Mouse (Mus musculus) adrenal gland (tissue): ENCODE measurements around the gene Aloxe3.

Experiments used
- intact Hi-C: fragments of 180-260 bp; cut with DNase I; formaldehyde crosslinking; loops from one replicate; pipeline ENCODE4 v1.15.1; 2025

The Aloxe3 gene

DNA sequence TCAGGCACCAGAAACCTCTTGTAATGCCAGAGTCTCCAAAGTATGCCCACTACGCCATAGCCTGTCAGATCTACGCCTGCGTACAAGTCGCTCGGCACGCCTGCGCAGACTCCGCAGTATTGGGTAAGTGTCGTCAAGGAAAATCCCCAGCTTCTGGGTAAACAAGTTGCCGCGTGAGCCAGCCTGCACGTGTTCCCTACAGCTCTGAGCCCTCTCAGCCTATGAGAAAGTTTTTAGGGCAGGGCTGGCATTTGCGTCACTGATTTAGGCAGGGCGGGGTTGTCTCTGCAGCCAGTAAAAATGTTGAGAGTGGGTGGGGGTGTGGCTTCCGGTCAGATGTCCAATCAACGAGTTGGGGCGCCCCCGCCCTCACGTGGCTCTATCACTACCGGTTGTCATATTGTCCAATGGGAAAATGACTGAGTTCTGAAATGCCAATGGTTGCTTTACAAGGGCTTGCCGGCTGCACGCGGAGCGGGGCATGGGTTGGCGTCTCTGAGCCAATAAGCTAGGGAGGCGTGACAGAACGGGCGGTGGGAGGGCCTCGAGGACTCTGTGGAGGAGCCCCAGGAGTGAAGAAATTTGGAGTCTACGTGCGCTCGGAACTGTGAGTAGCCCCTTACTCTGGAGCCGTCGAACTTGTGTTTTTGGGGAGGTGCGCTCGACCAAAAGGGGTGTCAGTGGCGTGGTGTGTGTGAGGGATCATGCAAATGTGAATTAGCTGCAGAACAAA is 30.8 kb upstream of the Aloxe3 start, which contains the start of gene Per1:
Gene Per1, plus strand, starts transcription at position 521 of the 733 bp plus-strand sequence.
- intact Hi-C loops: loop anchor here (10.0 kb wide), 1 partner anchor 320 kb away; the partner anchor contains the start of gene Kdm6b

DNA sequence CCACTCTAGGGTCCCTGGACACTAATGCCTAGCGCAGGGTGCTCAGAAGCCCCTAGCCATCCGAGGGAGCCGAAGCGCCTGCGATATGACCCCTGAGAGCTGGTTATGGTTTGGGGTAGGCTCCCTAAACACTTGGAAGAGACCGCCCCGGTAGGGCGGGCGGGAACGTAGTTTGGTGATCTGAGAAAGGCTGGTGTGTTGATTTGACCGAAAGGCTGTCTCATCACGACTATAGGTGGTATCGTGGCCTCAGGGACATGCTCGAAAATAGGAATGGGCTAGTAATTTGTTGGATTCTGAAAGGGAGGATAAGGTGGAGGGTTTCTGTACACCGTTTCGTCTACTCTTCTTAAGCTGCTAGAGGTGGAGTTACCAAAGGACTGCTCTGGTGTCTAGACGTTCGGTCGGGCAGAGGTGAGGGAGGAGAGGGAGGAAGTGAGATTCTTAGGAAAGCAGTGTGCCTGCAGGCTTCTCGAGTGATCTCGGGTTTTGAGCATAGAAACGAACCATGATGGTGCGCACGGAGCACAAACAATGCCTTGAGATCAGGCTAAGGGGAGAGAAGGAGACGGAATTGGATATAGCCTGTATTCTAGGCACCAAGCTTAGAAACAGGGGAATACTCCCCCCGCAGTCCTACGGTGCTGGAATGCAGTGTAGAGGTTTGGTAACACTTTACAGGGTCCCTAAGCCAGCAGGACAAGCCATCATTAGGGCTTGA is 30.0 kb upstream of the Aloxe3 start:
- intact Hi-C loops: loop anchor here (10.0 kb wide), 1 partner anchor 319 kb away; the partner anchor contains the start of gene Kdm6b

DNA sequence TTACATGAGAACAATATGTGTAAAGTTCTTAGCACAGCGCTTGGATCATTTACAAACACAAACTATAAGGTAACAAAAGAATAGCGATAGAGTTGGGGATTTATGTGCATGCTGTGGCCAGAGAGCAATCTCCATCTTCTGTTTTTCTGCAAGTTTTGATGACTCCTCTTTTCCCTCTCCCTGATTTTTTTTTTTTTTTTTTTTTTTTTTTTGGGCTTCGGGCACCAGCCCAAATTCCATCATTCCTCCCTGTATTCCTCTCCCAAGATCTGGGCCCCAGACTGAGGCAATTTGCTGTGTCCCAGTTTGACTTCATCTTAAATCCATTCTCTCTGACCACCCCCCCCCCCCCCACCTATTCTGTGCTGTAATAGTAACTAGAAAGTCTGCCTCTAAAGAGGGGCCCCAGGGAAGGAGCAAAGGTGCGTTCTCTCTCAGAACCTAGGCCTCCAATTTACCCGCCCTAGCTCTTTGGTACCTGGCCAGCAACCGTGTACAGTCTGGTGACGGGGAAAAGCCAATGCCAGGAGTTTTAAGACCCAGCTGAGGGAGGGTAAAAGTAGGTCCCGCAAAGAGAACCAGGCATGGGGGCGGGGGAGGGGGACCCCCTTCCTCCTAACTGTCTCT is 29.2 kb upstream of the Aloxe3 start:
- intact Hi-C loops: loop anchor here (10.0 kb wide), 1 partner anchor 318 kb away; the partner anchor contains the start of gene Kdm6b

DNA sequence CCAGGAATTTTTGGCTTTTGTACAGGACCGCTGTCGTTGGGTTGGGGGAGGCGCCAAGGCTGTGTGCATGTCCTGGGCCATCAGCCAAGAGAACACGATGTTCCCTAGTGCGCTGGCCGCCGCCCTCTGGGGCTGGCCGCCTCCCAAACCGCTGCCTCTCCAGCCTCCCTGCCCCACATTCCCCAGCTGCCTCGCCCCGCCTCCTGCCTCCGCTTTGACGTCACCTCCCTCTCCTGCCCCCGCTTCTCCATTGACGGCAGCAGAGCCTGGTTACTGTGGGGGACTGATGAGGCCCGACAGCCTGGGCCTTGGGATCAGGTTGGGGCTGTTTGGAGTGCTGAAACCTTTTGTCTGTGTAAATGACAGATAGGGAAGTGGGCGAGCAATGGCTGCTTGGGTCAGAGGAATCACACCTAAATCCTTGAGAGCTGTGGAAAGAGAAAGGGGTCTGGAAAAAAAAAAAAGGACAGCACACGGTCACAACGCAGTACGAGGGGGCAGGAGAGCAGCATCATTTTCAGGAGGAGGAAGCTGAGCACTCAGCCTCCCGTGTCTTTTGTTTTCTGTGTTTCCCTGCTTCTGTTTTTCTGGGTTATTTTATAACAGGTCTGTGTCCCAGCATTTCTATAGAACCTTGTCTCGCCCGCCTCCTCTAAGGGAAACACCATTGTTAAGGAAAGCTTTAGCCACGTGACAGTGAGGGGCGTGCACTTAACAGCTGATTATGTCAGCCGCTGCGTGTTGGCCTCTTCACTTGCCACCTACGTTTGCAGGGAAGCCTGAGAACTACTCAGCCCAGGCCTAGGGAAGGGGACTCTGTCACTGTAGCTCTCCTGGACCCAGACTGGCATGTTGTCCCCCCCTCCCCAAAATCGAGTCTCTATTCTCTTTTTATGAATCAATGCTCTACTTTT is 28.5 kb upstream of the Aloxe3 start:
- intact Hi-C loops: loop anchor here (10.0 kb wide), 1 partner anchor 318 kb away; the partner anchor contains the start of gene Kdm6b

DNA sequence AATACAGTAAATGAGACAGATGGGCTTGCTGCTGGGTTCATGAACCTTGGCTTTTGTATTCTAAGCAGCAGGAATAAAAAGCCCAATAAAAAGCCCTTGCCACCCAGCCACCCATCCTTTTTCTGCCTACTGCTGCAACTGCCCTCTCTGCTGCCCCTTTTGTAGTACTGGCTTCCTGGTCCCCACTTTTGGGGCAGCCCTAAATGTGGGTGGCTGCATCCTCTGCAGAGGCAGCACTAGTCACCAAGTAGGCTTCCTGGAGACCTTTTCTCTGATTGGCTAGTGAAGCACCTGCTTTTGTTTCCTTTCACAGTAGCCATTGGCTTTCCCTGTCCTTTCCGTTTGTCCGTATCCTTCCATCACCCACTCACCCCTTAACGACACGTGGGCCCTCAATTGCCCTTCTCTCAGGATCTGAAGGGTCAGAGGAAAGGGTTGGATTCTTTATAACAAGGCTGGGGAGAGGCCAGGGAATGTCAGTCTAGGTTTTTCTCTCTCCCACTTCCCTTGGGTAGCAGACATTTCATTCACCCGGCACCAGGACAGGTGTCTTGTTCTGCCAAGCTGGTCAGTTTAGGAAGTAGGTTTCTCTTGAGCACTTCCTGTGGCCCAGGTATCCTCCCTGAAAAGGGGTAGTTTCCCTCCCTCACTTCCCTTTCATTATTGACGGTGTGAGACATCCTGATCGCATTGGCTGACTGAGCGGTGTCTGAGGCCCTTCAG is 27.5 kb upstream of the Aloxe3 start:
- intact Hi-C loops: loop anchor here (10.0 kb wide), 1 partner anchor 317 kb away; the partner anchor contains the start of gene Kdm6b

DNA sequence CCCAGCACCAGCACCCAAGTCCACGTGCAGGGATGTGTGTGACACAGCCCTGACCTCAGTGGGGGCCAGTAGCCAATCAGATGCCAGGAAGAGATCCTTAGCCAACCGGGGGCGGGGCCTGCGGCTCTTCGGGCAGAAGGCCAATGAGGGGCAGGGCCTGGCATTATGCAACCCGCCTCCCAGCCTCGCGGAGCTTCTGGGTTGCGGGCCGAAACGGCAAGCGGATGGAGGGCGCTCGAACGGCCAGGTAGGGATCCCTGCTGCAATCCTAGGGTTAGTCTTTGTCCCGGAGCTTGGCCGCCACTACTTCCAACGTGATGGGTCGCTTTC is 27.0 kb upstream of the Aloxe3 start:
- intact Hi-C loops: loop anchor here (10.0 kb wide), 1 partner anchor 316 kb away; the partner anchor contains the start of gene Kdm6b

DNA sequence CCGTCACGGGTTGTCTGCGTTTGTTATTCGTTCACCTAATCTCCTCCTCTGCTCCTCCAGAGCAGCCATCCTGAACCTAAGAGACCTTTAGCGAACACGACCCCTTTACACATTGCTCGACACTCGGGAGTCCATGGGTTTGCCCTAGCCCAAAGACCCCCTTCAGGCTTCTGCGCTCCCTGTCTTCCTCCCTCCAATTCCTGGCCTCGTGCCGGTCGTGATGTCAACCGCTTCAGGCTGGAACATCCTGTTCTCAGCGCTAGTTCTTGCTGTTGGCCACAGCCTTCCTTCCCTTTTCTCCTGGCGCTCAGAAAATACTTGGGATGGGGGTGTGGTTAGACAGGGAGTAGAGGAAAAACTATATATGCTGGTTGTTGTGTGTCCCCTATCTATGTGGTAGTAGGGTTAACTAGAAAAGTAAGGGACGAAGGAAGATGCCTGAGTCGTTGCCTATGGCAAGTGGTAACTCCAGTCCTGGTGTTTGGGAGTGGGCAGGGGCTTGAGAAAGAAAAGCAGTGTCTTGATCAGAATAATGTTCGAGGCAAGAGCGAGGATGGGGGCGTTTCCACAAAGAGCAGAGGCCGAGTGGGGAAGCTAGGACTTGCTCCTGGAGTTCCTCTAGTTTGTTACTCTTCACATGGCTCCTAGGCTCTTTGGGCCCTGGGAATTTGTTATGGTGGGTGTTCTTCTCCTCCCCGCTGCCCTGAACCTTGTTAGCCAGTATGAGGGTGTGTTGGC is 26.4 kb upstream of the Aloxe3 start:
- intact Hi-C loops: loop anchor here (10.0 kb wide), 1 partner anchor 315 kb away; the partner anchor contains the start of gene Kdm6b

DNA sequence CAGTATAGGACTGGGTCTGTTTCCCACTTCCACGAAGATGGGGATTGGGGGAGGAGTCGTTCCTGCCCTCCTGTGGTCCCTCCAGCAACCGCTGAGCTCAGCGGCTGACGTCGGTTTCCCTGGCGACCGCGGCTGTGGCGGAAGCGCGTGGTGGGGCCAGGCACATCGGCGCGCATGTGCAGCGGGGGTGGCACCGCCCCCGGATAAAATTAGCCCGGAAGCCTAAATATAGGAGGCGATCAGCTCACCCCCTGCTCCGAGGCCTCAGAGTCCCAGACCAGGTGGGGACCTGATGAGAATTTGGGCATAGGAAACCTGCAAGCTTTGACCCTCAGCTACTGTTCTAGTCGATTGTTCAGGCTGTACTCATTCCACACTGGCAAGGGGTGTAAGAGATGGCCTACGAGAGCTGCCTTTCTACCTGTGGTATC is 25.8 kb upstream of the Aloxe3 start:
- intact Hi-C loops: loop anchor here (10.0 kb wide), 1 partner anchor 315 kb away; the partner anchor contains the start of gene Kdm6b

DNA sequence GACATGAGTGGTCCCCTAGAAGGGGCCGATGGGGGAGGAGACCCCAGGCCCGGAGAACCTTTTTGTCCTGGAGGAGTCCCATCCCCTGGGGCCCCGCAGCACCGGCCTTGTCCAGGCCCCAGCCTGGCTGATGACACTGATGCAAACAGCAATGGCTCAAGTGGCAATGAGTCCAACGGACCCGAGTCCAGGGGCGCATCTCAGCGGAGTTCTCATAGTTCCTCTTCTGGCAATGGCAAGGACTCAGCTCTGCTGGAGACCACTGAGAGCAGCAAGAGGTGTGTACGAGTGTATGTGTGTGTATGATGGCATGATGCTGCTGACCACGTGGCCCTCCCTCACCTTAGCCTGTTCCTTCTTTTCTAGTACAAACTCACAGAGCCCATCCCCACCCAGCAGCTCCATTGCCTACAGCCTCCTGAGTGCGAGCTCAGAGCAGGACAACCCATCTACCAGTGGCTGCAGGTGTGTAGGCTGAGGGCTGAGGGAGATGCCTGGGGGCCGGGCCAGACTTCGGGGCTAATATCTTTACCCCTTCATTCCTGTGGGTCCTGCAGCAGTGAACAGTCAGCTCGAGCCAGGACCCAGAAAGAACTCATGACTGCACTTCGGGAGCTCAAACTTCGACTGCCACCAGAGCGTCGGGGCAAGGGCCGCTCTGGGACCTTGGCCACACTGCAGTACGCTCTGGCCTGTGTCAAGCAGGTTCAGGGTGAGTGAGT is 24.9 kb upstream of the Aloxe3 start:
- intact Hi-C loops: no loop called here

DNA sequence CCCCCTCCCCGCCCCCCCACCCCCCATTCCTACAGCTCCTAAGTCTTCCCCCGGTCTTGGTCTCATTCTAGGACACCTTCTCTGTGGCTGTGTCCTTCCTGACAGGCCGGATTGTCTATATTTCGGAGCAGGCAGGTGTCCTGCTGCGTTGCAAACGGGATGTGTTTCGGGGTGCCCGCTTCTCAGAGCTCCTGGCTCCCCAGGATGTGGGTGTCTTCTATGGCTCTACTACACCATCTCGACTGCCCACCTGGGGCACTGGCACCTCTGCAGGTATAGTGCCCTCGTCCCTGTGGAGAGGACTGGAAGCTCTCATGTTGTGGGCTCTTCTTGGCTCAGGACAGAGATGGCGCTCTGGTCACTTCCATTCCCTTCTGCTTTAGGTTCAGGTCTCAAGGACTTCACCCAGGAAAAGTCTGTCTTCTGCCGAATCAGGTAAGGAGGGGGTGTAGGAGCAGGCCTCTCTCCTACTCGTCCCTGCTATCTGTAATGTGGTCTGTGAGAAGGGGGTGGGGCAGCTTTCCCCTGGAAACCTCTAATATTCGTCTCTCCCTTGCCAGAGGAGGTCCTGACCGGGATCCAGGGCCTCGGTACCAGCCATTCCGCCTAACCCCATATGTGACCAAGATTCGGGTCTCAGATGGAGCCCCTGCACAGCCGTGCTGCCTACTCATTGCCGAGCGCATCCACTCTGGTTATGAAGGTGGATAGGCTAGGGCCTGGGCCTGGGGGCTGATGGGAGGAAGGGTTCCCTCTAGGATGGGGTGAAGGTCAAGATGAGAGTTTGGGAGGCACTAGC is 23.9 kb upstream of the Aloxe3 start:
- intact Hi-C loops: no loop called here

DNA sequence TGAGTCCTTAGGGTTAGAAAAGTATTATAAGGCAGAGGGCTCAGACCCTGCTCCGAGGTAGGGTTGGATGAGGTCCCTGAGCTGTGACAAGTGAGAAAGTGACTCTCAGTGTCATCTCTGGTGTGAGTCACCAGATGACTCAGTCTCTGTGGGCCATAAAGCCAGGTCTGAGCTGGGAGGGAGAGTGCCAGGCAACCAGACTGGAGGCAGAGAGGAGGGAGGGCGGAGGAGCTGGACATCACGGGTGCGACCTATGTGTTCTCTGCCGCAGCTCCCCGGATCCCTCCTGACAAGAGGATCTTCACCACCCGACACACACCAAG is 23.3 kb upstream of the Aloxe3 start:
- intact Hi-C loops: no loop called here

DNA sequence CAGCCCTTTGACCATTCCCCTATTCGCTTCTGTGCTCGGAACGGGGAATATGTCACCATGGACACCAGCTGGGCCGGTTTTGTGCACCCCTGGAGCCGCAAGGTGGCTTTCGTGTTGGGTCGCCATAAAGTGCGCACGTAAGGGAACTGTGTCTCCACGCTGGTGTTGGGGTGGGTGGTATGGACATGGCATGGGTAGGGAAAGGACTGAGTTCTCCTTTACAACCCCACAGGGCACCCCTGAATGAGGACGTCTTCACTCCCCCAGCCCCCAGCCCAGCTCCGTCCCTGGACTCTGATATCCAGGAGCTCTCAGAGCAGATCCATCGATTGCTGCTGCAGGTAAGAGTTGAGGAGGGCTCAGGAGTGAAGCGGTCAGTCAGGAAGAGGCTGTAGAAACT is 22.6 kb upstream of the Aloxe3 start:
- intact Hi-C loops: no loop called here

DNA sequence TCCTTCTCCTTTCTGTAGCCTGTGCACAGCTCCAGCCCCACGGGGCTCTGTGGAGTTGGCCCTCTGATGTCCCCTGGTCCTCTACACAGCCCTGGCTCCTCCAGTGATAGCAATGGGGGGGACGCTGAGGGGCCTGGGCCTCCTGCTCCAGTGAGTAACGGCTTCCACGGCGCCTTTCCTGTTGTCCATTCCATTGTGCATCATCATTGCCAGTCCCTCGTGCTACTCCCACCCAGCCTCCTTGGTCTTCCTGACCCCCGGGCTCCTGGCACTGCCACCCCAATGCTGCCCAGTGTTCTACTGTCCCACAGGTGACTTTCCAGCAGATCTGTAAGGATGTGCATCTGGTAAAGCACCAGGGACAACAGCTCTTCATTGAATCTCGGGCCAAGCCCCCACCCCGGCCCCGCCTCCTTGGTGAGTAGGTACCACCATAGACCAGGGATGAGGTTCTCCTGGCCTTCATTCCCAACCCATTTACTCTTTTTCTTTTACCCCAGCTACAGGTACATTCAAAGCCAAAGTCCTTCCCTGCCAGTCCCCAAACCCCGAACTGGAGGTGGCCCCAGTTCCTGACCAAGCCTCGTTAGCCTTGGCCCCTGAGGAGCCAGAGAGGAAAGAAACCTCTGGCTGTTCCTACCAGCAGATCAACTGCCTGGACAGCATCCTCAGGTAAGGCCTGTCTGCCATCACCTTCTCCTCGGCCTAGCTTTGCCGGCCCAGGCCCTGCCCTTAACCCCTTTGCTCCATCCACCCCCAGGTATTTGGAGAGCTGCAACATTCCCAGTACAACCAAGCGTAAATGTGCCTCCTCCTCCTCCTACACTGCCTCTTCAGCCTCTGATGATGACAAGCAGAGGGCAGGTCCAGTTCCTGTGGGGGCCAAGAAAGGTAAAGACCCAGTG is 21.9 kb upstream of the Aloxe3 start:
- intact Hi-C loops: no loop called here

DNA sequence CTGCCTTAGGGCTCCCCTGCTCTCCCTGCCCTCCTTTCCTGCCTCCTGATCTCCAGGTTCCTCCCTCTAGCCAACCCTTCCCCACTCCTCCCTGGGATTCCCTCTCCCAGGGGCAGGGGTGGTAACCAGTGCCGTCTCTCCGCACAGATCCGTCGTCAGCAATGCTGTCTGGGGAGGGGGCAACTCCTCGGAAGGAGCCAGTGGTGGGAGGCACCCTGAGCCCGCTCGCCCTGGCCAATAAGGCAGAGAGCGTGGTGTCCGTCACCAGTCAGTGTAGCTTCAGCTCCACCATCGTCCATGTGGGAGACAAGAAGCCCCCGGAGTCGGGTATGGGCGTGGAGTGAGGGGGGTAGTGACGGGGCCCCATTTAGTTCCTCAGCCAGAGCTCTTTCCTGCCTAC is 21.2 kb upstream of the Aloxe3 start:
- intact Hi-C loops: no loop called here

DNA sequence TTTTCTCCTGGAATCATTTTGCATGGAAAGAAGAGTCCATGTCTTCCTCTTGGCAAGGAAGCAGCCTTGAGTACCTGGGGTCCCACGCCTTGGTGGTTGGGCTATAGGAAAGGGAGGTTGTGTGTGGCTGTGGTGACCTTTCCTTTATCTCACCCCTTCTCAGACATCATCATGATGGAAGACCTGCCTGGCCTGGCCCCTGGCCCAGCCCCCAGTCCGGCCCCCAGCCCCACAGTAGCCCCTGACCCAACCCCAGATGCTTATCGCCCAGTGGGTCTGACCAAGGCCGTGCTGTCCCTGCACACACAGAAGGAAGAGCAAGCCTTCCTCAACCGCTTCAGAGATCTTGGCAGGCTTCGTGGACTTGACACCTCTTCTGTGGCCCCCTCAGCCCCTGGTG is 20.5 kb upstream of the Aloxe3 start:
- intact Hi-C loops: no loop called here

DNA sequence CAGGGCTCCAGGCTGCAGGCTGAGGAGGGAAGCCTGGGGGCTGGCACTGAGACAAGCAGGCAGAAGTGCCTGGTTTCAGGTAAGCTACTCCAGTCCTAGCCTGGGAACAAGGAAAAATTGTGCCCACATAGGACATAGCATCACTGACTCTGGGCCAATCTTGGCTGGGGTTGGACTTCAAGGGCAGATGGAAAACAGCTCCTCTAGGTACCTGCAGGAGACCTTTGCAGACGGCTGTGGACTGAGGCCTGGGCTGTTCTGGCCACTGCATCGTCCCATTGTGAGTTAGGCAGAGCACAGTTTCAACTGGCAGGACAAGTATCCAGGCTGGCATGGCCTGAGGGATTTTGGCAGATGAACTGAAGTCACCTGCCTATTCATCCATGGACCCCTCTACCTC is 19.9 kb upstream of the Aloxe3 start:
- intact Hi-C loops: no loop called here

DNA sequence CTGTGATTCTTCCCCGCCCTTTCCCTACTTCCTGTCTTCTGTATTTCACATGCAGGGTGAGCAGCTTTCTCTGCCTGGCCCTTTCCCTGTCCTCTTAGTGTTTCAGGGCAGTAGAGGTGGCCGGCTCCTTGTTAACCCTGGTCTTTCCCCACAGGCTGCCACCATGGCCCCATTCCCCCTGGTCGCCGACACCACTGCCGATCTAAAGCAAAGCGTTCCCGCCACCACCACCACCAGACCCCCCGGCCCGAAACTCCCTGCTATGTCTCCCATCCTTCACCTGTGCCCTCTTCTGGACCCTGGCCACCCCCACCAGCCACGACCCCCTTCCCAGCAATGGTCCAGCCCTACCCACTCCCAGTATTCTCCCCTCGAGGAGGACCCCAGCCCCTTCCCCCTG is 19.4 kb upstream of the Aloxe3 start:
- intact Hi-C loops: no loop called here
